Comparison of ENCODE assay signal across 8 mouse cellular contexts in genomic region chr1:130731741-130732337, GRCm38 (mm10). TPM values are rescaled to one million over a fixed set of nuclear protein-coding genes. Genes with fewer than 3 reads are reported as not detected.
DNase-seq lines count a peak whose midpoint lies in the region; ATAC-seq lines count a peak whose summit lies in the region.

TSS of gene AA986860 (plus strand) at chr1:130731976.

- H3K36me3 ChIP-seq in forebrain, embryonic 13.5 days (ENCODE audit: poor library complexity, severe bottlenecking), result no peaks in the 10 kb centered on the region

- peak; percentile 36; the same call in 1 of the 2 replicates for ATAC-seq in forebrain, embryonic 13.5 days

- H3K27ac ChIP-seq in forebrain, embryonic 13.5 days, result no peak within 1 kb of the TSS

- H3K4me2 ChIP-seq in forebrain, embryonic 13.5 days, result 0 out of 2 replicates have a peak within 1 kb of the TSS, but pooled peaks have one; percentile 14

- no peak within 1 kb of the TSS for H3K4me3 ChIP-seq in forebrain, embryonic 13.5 days

- H3K9ac ChIP-seq in forebrain, embryonic 13.5 days, result no peak within 1 kb of the TSS

- WGBS in forebrain, embryonic 13.5 days, result 6% methylated on average over 10 of the region's 10 CpGs

- H3K9me3 ChIP-seq in forebrain, embryonic 13.5 days (replicated peaks), result no peaks in the 10 kb centered on the region

- H3K4me1 ChIP-seq in forebrain, embryonic 13.5 days, result peaks cover 8% of the 10 kb centered on the region

- no peaks in the 10 kb centered on the region for H3K27me3 ChIP-seq in forebrain, embryonic 13.5 days

- peak; percentile 41 for DNase-seq in urinary bladder, postnatal 14 days (ENCODE audit: low spot score)
- DNase-seq in urinary bladder, postnatal 36 days (ENCODE audit: low spot score in 2 of 2), result no peak
- DNase-seq in kidney, postnatal 4 days, result peak; percentile 47 to 65
- DNase-seq in mesoderm, embryonic 11.5 days (ENCODE audit: low read depth, low spot score), result peak; percentile 53
- no peak for DNase-seq in right cerebral cortex, postnatal 36 days (ENCODE audit: low spot score in 2 of 2)
- no peak for DNase-seq in right cerebral cortex, adult 2 months (ENCODE audit: low spot score in 2 of 2)
- DNase-seq in layer of hippocampus, adult 18-20 months (ENCODE audit: low spot score in 2 of 2), result no peak

RNA-seq across cellular contexts. Expression of gene AA986860, which starts in this region (rescaled TPM):
- polyA plus RNA-seq in forebrain, embryonic 13.5 days (2015; fragmentation: Nextera tagmentation; extraction: Ambion mirVana), result 0.32 and 0.38 TPM in 2 replicates
- total RNA-seq in layer of hippocampus, adult 18-20 months (2021), result 1 to 10 TPM; 1.3 to 1.6 TPM

Comparison
In these comparisons a context has a peak if more than half of its experiments do, and no peak if none do; other contexts are left out.
1. DNase-seq: peak in urinary bladder, postnatal 14 days (single experiment), kidney, postnatal 4 days (2 of 2) and mesoderm, embryonic 11.5 days (single experiment); none in urinary bladder, postnatal 36 days (0 of 2), right cerebral cortex, postnatal 36 days (0 of 2), right cerebral cortex, adult 2 months (0 of 2) and layer of hippocampus, adult 18-20 months (0 of 2).
2. Peak in ATAC-seq and H3K4me2 ChIP-seq in forebrain, embryonic 13.5 days; RNA of the gene not detected or under 1 TPM.